Mouse (Mus musculus) heart, embryonic 15.5 days (tissue): ENCODE measurements around the gene Zfp385c. TPM values are rescaled to one million over a fixed set of nuclear protein-coding genes. Genes with fewer than 3 reads are reported as not detected.

ENCODE experiments used
- ATAC-seq: fragments of 200-750 bp; cut with Nextera tagmentation; replicated peaks from 2 replicates; pipeline ENCODE4 v1.8.0; 2017; ENCODE audit warnings: low read depth, moderate TSS enrichment; ENCODE audit not compliant: insufficient number of reproducible peaks, insufficient read depth, low FRiP score
- H3K27ac ChIP-seq: fragments of 300-500 bp; sonication (generic); 2 replicates; pipeline ENCODE4 v1.5.1; 2015; ENCODE audit warnings: mild to moderate bottlenecking, inconsistent platforms
- H3K27me3 ChIP-seq: fragments of 300-500 bp; sonication (generic); 2 replicates; pipeline ENCODE4 v1.6.1; 2015; ENCODE audit warnings: inconsistent platforms
- H3K36me3 ChIP-seq: fragments of 300-500 bp; sonication (generic); 2 replicates; pipeline ENCODE4 v1.6.1; 2015; ENCODE audit warnings: mild to moderate bottlenecking, inconsistent platforms
- H3K4me1 ChIP-seq: fragments of 300-500 bp; sonication (generic); replicated peaks from 2 replicates; pipeline ENCODE4 v1.6.1; 2015; ENCODE audit warnings: inconsistent platforms
- H3K4me2 ChIP-seq: fragments of 300-500 bp; sonication (generic); 2 replicates; pipeline ENCODE4 v1.6.1; 2015; ENCODE audit warnings: inconsistent platforms, mild to moderate bottlenecking, moderate library complexity
- H3K4me3 ChIP-seq: fragments of 300-500 bp; sonication (generic); 2 replicates; pipeline ENCODE4 v1.5.1; 2015; ENCODE audit warnings: mild to moderate bottlenecking, inconsistent platforms
- H3K9ac ChIP-seq: fragments of 300-500 bp; sonication (generic); 2 replicates; pipeline ENCODE4 v1.6.1; 2015; ENCODE audit warnings: mild to moderate bottlenecking, inconsistent platforms
- H3K9me3 ChIP-seq: fragments of 300-500 bp; sonication (generic); replicated peaks from 2 replicates; pipeline ENCODE4 v1.6.1; 2016; ENCODE audit warnings: inconsistent platforms
- WGBS: fragments of 180-500 bp; shearing (Covaris S2); methylation state at CpG from one replicate; pipeline ENCODE4 v1.1.7; 2015; ENCODE audit warnings: mixed read lengths; 5-methylcytosine and 5-hydroxymethylcytosine counted together
- polyA plus RNA-seq: library from polyadenylated mRNA; unstranded; fragments of >200 nt; fragmentation: Nextera tagmentation; extraction: Ambion mirVana; gene quantifications from 2 replicates; pipeline ENCODE4 v1.2.1, GENCODE M21; 2015

The Zfp385c gene
- polyA plus RNA-seq, 1 experiment from 2014 or later, result 0.16 TPM

- peaks cover 47% of the 10 kb centered on the region for H3K4me1 ChIP-seq
- peak; percentile 78; the same call in 1 of the 2 replicates for ATAC-seq
- H3K4me2 ChIP-seq, result peak overlapping the region; percentile 33
- no peak overlapping the region for H3K4me3 ChIP-seq
- peak overlapping the region; percentile 68 for H3K27ac ChIP-seq
- peak overlapping the region; percentile 3; the same call in 1 of the 2 replicates for H3K9ac ChIP-seq
- 42% methylated on average over 9 of the region's 9 CpGs for WGBS
- no peaks in the 10 kb centered on the region for H3K9me3 ChIP-seq
- H3K36me3 ChIP-seq, result peaks cover 9% of the 10 kb centered on the region; the same call in 1 of the 2 replicates
- no peaks in the 10 kb centered on the region for H3K27me3 ChIP-seq
Measured at GRCm38 (mm10) chr11:100609997-100610680, 82.1 kb downstream of the Zfp385c start.

GRCm38 (mm10) chr11:100609355-100609996 lies 82.8 kb downstream of the Zfp385c start:
- Histone ChIP-seq H3K27me3 (no peaks in the 10 kb centered on the region), H3K36me3 (peaks cover 9% of the 10 kb centered on the region; the same call in 1 of the 2 replicates), H3K9ac (peak overlapping the region; percentile 3; the same call in 1 of the 2 replicates), H3K4me3 (no peak overlapping the region), H3K9me3 (no peaks in the 10 kb centered on the region), H3K4me1 (peaks cover 49% of the 10 kb centered on the region), H3K27ac (peak overlapping the region; percentile 68), H3K4me2 (peak overlapping the region; percentile 32)
- no peak for ATAC-seq
- WGBS, result 64% methylated on average over 5 of the region's 5 CpGs

GRCm38 (mm10) chr11:100608796-100609195 lies 83.5 kb downstream of the Zfp385c start:
- no peak overlapping the region for H3K9ac ChIP-seq
- H3K27ac ChIP-seq, result peak overlapping the region; percentile 68

GRCm38 (mm10) chr11:100607121-100607520 lies 85.1 kb downstream of the Zfp385c start:
- H3K4me3 ChIP-seq, result no peak overlapping the region

More at GRCm38 (mm10) chr11:100608796-100609195, 83.5 kb downstream of the Zfp385c start:
- Histone ChIP-seq H3K36me3 (peaks cover 9% of the 10 kb centered on the region; the same call in 1 of the 2 replicates), H3K27me3 (no peaks in the 10 kb centered on the region), H3K4me1 (peaks cover 56% of the 10 kb centered on the region), H3K4me2 (no peak overlapping the region), H3K4me3 (no peak overlapping the region), H3K9me3 (no peaks in the 10 kb centered on the region)
- ATAC-seq, result no peak
- 57% methylated on average over 4 of the region's 4 CpGs for WGBS

GRCm38 (mm10) chr11:100605451-100605850 lies 86.8 kb downstream of the Zfp385c start:
- H3K4me1 ChIP-seq, result peaks cover 42% of the 10 kb centered on the region
- ATAC-seq, result no peak
- H3K27ac ChIP-seq, result no peak overlapping the region
- H3K36me3 ChIP-seq, result peaks cover 22% of the 10 kb centered on the region
- 88% methylated on average over 10 of the region's 10 CpGs for WGBS
- H3K27me3 ChIP-seq, result no peaks in the 10 kb centered on the region
- no peak overlapping the region for H3K4me2 ChIP-seq
- no peak overlapping the region for H3K4me3 ChIP-seq
- H3K9ac ChIP-seq, result no peak overlapping the region
- H3K9me3 ChIP-seq, result no peaks in the 10 kb centered on the region

More at GRCm38 (mm10) chr11:100607121-100607520, 85.1 kb downstream of the Zfp385c start:
- Histone ChIP-seq H3K9me3 (no peaks in the 10 kb centered on the region), H3K4me2 (no peak overlapping the region), H3K9ac (no peak overlapping the region), H3K36me3 (peaks cover 9% of the 10 kb centered on the region; the same call in 1 of the 2 replicates), H3K27ac (no peak overlapping the region), H3K4me1 (peaks cover 56% of the 10 kb centered on the region), H3K27me3 (no peaks in the 10 kb centered on the region)
- 88% methylated on average over 6 of the region's 6 CpGs for WGBS
- ATAC-seq, result no peak

- no peak overlapping the region for H3K4me3 ChIP-seq
- H3K36me3 ChIP-seq, result peaks cover 32% of the 10 kb centered on the region
- no peaks in the 10 kb centered on the region for H3K27me3 ChIP-seq
- H3K4me2 ChIP-seq, result no peak overlapping the region
- peaks cover 32% of the 10 kb centered on the region for H3K4me1 ChIP-seq
- H3K27ac ChIP-seq, result peak overlapping the region; percentile 25; the same call in 1 of the 2 replicates
- no peak overlapping the region for H3K9ac ChIP-seq
- ATAC-seq, result no peak
- 70% methylated on average over 4 of the region's 4 CpGs for WGBS
- H3K9me3 ChIP-seq, result no peaks in the 10 kb centered on the region
Measured at GRCm38 (mm10) chr11:100604321-100605005, 87.8 kb downstream of the Zfp385c start.

GRCm38 (mm10) chr11:100603813-100604212 lies 88.4 kb downstream of the Zfp385c start:
- Histone ChIP-seq H3K27ac (no peak overlapping the region), H3K4me2 (no peak overlapping the region), H3K4me3 (no peak overlapping the region), H3K9ac (no peak overlapping the region), H3K27me3 (no peaks in the 10 kb centered on the region), H3K9me3 (no peaks in the 10 kb centered on the region), H3K4me1 (peaks cover 25% of the 10 kb centered on the region), H3K36me3 (peaks cover 38% of the 10 kb centered on the region)
- 68% methylated on average over 8 of the region's 8 CpGs for WGBS
- no peak for ATAC-seq

GRCm38 (mm10) chr11:100603155-100603554 lies 89.1 kb downstream of the Zfp385c start:
- no peak overlapping the region for H3K4me2 ChIP-seq

GRCm38 (mm10) chr11:100601372-100601771 lies 90.9 kb downstream of the Zfp385c start:
- Histone ChIP-seq H3K27me3 (no peaks in the 10 kb centered on the region), H3K4me2 (no peak overlapping the region), H3K4me1 (peaks cover 18% of the 10 kb centered on the region), H3K36me3 (peaks cover 51% of the 10 kb centered on the region), H3K27ac (no peak overlapping the region), H3K4me3 (no peak overlapping the region), H3K9me3 (no peaks in the 10 kb centered on the region), H3K9ac (no peak overlapping the region)
- 91% methylated on average over 3 of the region's 3 CpGs for WGBS
- ATAC-seq, result no peak

More at GRCm38 (mm10) chr11:100603155-100603554, 89.1 kb downstream of the Zfp385c start:
- Histone ChIP-seq H3K4me3 (no peak overlapping the region), H3K4me1 (peaks cover 19% of the 10 kb centered on the region), H3K9me3 (no peaks in the 10 kb centered on the region), H3K36me3 (peaks cover 43% of the 10 kb centered on the region), H3K27me3 (no peaks in the 10 kb centered on the region), H3K27ac (no peak overlapping the region), H3K9ac (no peak overlapping the region)
- WGBS, result 62% methylated on average over 9 of the region's 9 CpGs
- ATAC-seq, result no peak

- 87% methylated on average over 4 of the region's 4 CpGs for WGBS
- ATAC-seq, result no peak
- Histone ChIP-seq H3K4me3 (no peak overlapping the region), H3K36me3 (peaks cover 77% of the 10 kb centered on the region), H3K27me3 (no peaks in the 10 kb centered on the region), H3K27ac (no peak overlapping the region), H3K9me3 (no peaks in the 10 kb centered on the region), H3K9ac (no peak overlapping the region), H3K4me2 (no peak overlapping the region), H3K4me1 (peaks cover 9% of the 10 kb centered on the region)
Measured at GRCm38 (mm10) chr11:100598074-100598473, 94.2 kb downstream of the Zfp385c start.

- Histone ChIP-seq H3K4me3 (no peak overlapping the region), H3K9me3 (no peaks in the 10 kb centered on the region), H3K4me2 (no peak overlapping the region), H3K4me1 (peaks cover 6% of the 10 kb centered on the region), H3K36me3 (peaks cover 90% of the 10 kb centered on the region), H3K27me3 (no peaks in the 10 kb centered on the region), H3K27ac (peak overlapping the region; percentile 35), H3K9ac (no peak overlapping the region)
- WGBS, result 48% methylated on average over 4 of the region's 4 CpGs
- no peak; the same call in 1 of the 2 replicates for ATAC-seq
Measured at GRCm38 (mm10) chr11:100595533-100595932, 96.7 kb downstream of the Zfp385c start.
